Mouse (Mus musculus) CH12.LX (cell line): ENCODE data around the gene Trp53inp2. TPM values are rescaled to one million over a fixed set of nuclear protein-coding genes. Genes with fewer than 3 reads are reported as not detected.

Experiments used
- DNase-seq: peaks from one replicate; pipeline ENCODE4 v3.0.0-alpha.2; 2013; ENCODE audit errors: extremely low read depth
- H3K27ac ChIP-seq: 2 replicates; pipeline ENCODE4 v1.5.1; 2012; ENCODE audit warnings: low read depth, mild to moderate bottlenecking, control low read depth, moderate library complexity; ENCODE audit not compliant: insufficient read depth
- H3K27me3 ChIP-seq: replicated peaks from 2 replicates; pipeline ENCODE3; 2012; ENCODE audit warnings: inconsistent platforms
- H3K36me3 ChIP-seq, 2 experiments: replicated peaks in 1 of 2; 2 replicates each; pipeline versions ENCODE3 to v1.6.1; 2012; ENCODE audit warnings: inconsistent platforms in 1 of 2, low read length in 1 of 2, mild to moderate bottlenecking in 1 of 2, mixed read lengths in 1 of 2, moderate library complexity in 1 of 2; ENCODE audit not compliant: control insufficient read depth in 1 of 2, insufficient read depth in 1 of 2
- H3K4me1 ChIP-seq, 2 experiments: 2 replicates each; pipeline ENCODE4 v1.6.1; 2012; ENCODE audit warnings: inconsistent platforms in 1 of 2, moderate library complexity in 1 of 2; ENCODE audit not compliant: insufficient read depth in 2 of 2, control insufficient read depth in 1 of 2
- H3K4me2 ChIP-seq: 2 replicates; pipeline ENCODE4 v1.6.1; 2012; ENCODE audit warnings: low read depth, mild to moderate bottlenecking, control low read depth; ENCODE audit not compliant: poor library complexity, insufficient read depth, severe bottlenecking
- H3K4me3 ChIP-seq, 3 experiments: fragments of 150-350 bp in 1 of 3; sonication (generic) in 1 of 3; replicated peaks in 1 of 3; 2 replicates each; pipeline versions ENCODE3 to v1.5.1; 2011 to 2012; ENCODE audit warnings: low read depth in 2 of 3, low read length in 2 of 3, mild to moderate bottlenecking in 2 of 3, moderate library complexity in 2 of 3, control low read depth in 1 of 3, improper control_type of control experiment in 1 of 3, inconsistent platforms in 1 of 3, mixed read lengths in 1 of 3; ENCODE audit not compliant: poor library complexity in 1 of 3
- H3K79me2 ChIP-seq: replicated peaks from 2 replicates; pipeline ENCODE4 v1.6.1; 2012; ENCODE audit warnings: mild to moderate bottlenecking, moderate library complexity; ENCODE audit not compliant: control insufficient read depth, poor library complexity, insufficient read depth, severe bottlenecking; ENCODE audit errors: extremely low read depth
- H3K9ac ChIP-seq: 2 replicates; pipeline ENCODE4 v1.6.1; 2012; ENCODE audit warnings: low read depth, mild to moderate bottlenecking, control low read depth, moderate library complexity; ENCODE audit not compliant: insufficient read depth
- H3K9me3 ChIP-seq: replicated peaks from 2 replicates; pipeline ENCODE3; 2012; ENCODE audit warnings: low read length, inconsistent platforms, mixed read lengths
- BHLHE40 ChIP-seq: IDR thresholded peaks from 2 replicates; pipeline ENCODE4 v1.6.1; 2011; ENCODE audit warnings: mild to moderate bottlenecking, low read depth, low read length, improper control_type of control experiment
- CTCF ChIP-seq, 2 experiments: IDR thresholded peaks in 1 of 2; conservative IDR thresholded peaks in 1 of 2; 2 replicates each; pipeline ENCODE4 v1.5.1; 2011 to 2012; ENCODE audit warnings: low read depth in 2 of 2, low read length in 2 of 2, improper control_type of control experiment in 1 of 2, inconsistent platforms in 1 of 2, mild to moderate bottlenecking in 1 of 2, moderate library complexity in 1 of 2
- ELF1 ChIP-seq: IDR thresholded peaks from 2 replicates; pipeline ENCODE4 v1.6.1; 2014; ENCODE audit warnings: low read depth, mild to moderate bottlenecking, inconsistent platforms, low read length, improper control_type of control experiment
- ETS1 ChIP-seq: conservative IDR thresholded peaks from 2 replicates; pipeline ENCODE4 v1.6.1; 2012; ENCODE audit warnings: low read depth, mild to moderate bottlenecking, inconsistent platforms, low read length, improper control_type of control experiment, moderate library complexity
- HCFC1 ChIP-seq: IDR thresholded peaks from 2 replicates; pipeline ENCODE4 v1.6.1; 2012; ENCODE audit warnings: low read depth, mild to moderate bottlenecking, inconsistent platforms, low read length, improper control_type of control experiment
- IRF4 ChIP-seq: IDR thresholded peaks from 2 replicates; pipeline ENCODE4 v1.6.1; 2014; ENCODE audit warnings: low read depth, mild to moderate bottlenecking, inconsistent platforms, low read length, improper control_type of control experiment
- JUN ChIP-seq: IDR thresholded peaks from 2 replicates; pipeline ENCODE4 v1.6.1; 2011; ENCODE audit warnings: low read depth, mild to moderate bottlenecking, low read length, improper control_type of control experiment, moderate library complexity; ENCODE audit not compliant: insufficient read depth
- KAT2A ChIP-seq: IDR thresholded peaks from 2 replicates; pipeline ENCODE4 v1.6.1; 2012; ENCODE audit warnings: low read length, improper control_type of control experiment, inconsistent platforms; ENCODE audit not compliant: insufficient replicate concordance
- MAFK ChIP-seq: IDR thresholded peaks from 2 replicates; pipeline ENCODE4 v1.6.1; 2011; ENCODE audit warnings: low read length, improper control_type of control experiment; ENCODE audit not compliant: insufficient replicate concordance
- MAX ChIP-seq: IDR thresholded peaks from 2 replicates; pipeline ENCODE4 v1.6.1; 2011; ENCODE audit warnings: low read length, improper control_type of control experiment
- MXI1 ChIP-seq: IDR thresholded peaks from 2 replicates; pipeline ENCODE4 v1.6.1; 2011; ENCODE audit warnings: mild to moderate bottlenecking, low read depth, low read length, improper control_type of control experiment
- MYC ChIP-seq: IDR thresholded peaks from 2 replicates; pipeline ENCODE4 v1.6.1; 2011; ENCODE audit warnings: low read depth, mild to moderate bottlenecking, improper control_type of control experiment, low read length
- NRF1 ChIP-seq: IDR thresholded peaks from 2 replicates; pipeline ENCODE4 v1.6.1; 2014; ENCODE audit warnings: low read depth, mild to moderate bottlenecking, inconsistent platforms, low read length, improper control_type of control experiment, moderate library complexity
- POLR2A ChIP-seq: IDR thresholded peaks from 2 replicates; pipeline ENCODE4 v1.6.1; 2011; ENCODE audit warnings: low read depth, mild to moderate bottlenecking, improper control_type of control experiment, low read length
- POLR2AphosphoS2 ChIP-seq: IDR thresholded peaks from 2 replicates; pipeline ENCODE4 v1.6.1; 2011; ENCODE audit warnings: low read depth, low read length, improper control_type of control experiment
- RAD21 ChIP-seq: IDR thresholded peaks from 2 replicates; pipeline ENCODE4 v1.6.1; 2011; ENCODE audit warnings: low read depth, mild to moderate bottlenecking, low read length, improper control_type of control experiment, moderate library complexity
- SMC3 ChIP-seq: IDR thresholded peaks from 2 replicates; pipeline ENCODE4 v1.6.1; 2011; ENCODE audit warnings: low read depth, low read length, improper control_type of control experiment
- TBP ChIP-seq: conservative IDR thresholded peaks from 2 replicates; pipeline ENCODE4 v1.6.1; 2011; ENCODE audit warnings: low read depth, low read length, improper control_type of control experiment
- USF1 ChIP-seq: IDR thresholded peaks from 2 replicates; pipeline ENCODE4 v1.6.1; 2014; ENCODE audit warnings: low read depth, mild to moderate bottlenecking, inconsistent platforms, low read length, improper control_type of control experiment
- dilution Hi-C: fragments of 300-500 bp; cut with MboI; formaldehyde crosslinking; loops from 2 replicates; pipeline ENCODE4 v1.14.3; 2020; ENCODE audit warnings: low sequenced_read_pairs; ENCODE audit not compliant: extremely low pct_unique_long_range_greater_than_20kb, extremely low pct_ligation_motif_present
- in situ Hi-C: fragments of 300-500 bp; cut with MboI; formaldehyde crosslinking; loops from 3 replicates; pipeline ENCODE4 v1.14.3; 2019; ENCODE audit warnings: low sequenced_read_pairs, low pct_ligation_motif_present, low pct_unique_long_range_greater_than_20kb, mixed read lengths
- polyA plus RNA-seq: library from polyadenylated mRNA; unstranded; fragments of >175 nt; gene quantifications from 2 replicates; pipeline ENCODE4 v1.2.1, GENCODE M21; 2012; ENCODE audit warnings: low read depth; ENCODE audit not compliant: insufficient read length
- total RNA-seq, 2 experiments: library from RNA; depleted of rRNA; stranded (reverse); fragments of 300-350 nt in 1 of 2; fragments of >200 nt in 1 of 2; gene quantifications; 2 replicates each; pipeline ENCODE4 v1.2.3; 2012 to 2014

Gene Trp53inp2
- total and polyA plus RNA-seq, 3 experiments, result 2.4 to 6.9 (median 3.9) TPM

GRCm38 (mm10) chr2:155373886-155374285 lies 7.0 kb upstream of the Trp53inp2 start:
- Histone ChIP-seq H3K4me2 (no peak overlapping the region), H3K79me2 (no peaks in the 10 kb centered on the region), H3K27me3 (peaks cover 8% of the 10 kb centered on the region), H3K9me3 (no peaks in the 10 kb centered on the region), H3K27ac (no peak overlapping the region), H3K4me3 (no peak overlapping the region), H3K36me3 (no peaks in the 10 kb centered on the region), H3K9ac (no peak overlapping the region), H3K4me1 (0 out of 4 replicates have a peak, but pooled peaks cover 0 to 3% of the 10 kb centered on the region in 2 experiments)
- dilution Hi-C loops, result no loop called here
- DNase-seq, result no peak
- in situ Hi-C loops, result no loop called here
- TF ChIP-seq ELF1 (no peak), KAT2A (no peak), TBP (no peak), MAFK (no peak), MYC (no peak), POLR2AphosphoS2 (no peak), SMC3 (no peak)

- Histone ChIP-seq H3K9ac (no peak overlapping the region), H3K27ac (no peak overlapping the region), H3K4me3 (no peak overlapping the region), H3K4me1 (0 out of 4 replicates have a peak, but pooled peaks cover 0 to 3% of the 10 kb centered on the region in 2 experiments), H3K79me2 (no peaks in the 10 kb centered on the region), H3K4me2 (no peak overlapping the region), H3K9me3 (no peaks in the 10 kb centered on the region), H3K36me3 (no peaks in the 10 kb centered on the region), H3K27me3 (peaks cover 13% of the 10 kb centered on the region)
- dilution Hi-C loops (no loop called here), in situ Hi-C loops (no loop called here)
- no peak for DNase-seq
- no peak for TF ChIP-seq TBP
- TF ChIP-seq MXI1, result no peak
- no peak for TF ChIP-seq USF1
- no peak for TF ChIP-seq BHLHE40
- no peak for TF ChIP-seq MAX
- TF ChIP-seq CTCF (conservative IDR thresholded peaks at IDR 0.05 in 1 of 2, IDR thresholded peaks at IDR 0.05 in 1 of 2; ENCODE audit: low read depth in 2 of 2, low read length in 2 of 2), result no peak
- TF ChIP-seq NRF1, result no peak
- no peak for TF ChIP-seq IRF4
- no peak for TF ChIP-seq MAFK
- TF ChIP-seq HCFC1, result no peak
- no peak for TF ChIP-seq POLR2A
Measured at GRCm38 (mm10) chr2:155374521-155374920, 6.3 kb upstream of the Trp53inp2 start.

GRCm38 (mm10) chr2:155376191-155376590 lies 4.7 kb upstream of the Trp53inp2 start:
- peaks cover 30% of the 10 kb centered on the region for H3K27me3 ChIP-seq
- in situ Hi-C loops (loop anchor here (25.0 kb wide), 1 partner anchor 289 kb away; no protein-coding TSS in a partner anchor), dilution Hi-C loops (no loop called here)
- no peak for DNase-seq
- H3K9me3 ChIP-seq, result no peaks in the 10 kb centered on the region
- H3K27ac ChIP-seq, result no peak overlapping the region
- H3K4me3 ChIP-seq, result no peak overlapping the region
- H3K4me2 ChIP-seq, result no peak overlapping the region
- no peak for TF ChIP-seq USF1
- TF ChIP-seq ETS1, result no peak
- no peak for TF ChIP-seq POLR2A
- TF ChIP-seq MAX, result no peak
- no peak for TF ChIP-seq JUN
- no peak for TF ChIP-seq CTCF (conservative IDR thresholded peaks at IDR 0.05 in 1 of 2, IDR thresholded peaks at IDR 0.05 in 1 of 2; ENCODE audit: low read depth in 2 of 2, low read length in 2 of 2)
- TF ChIP-seq RAD21, result no peak
- H3K9ac ChIP-seq, result no peak overlapping the region
- H3K4me1 ChIP-seq, result peaks cover 3 to 12% of the 10 kb centered on the region in 2 experiments; a peak in 2 of 4 replicates
- H3K79me2 ChIP-seq, result no peaks in the 10 kb centered on the region
- no peaks in the 10 kb centered on the region for H3K36me3 ChIP-seq
